Mouse (Mus musculus) liver (tissue): Measurements from ENCODE around the gene Cmpk1.

Source experiments
- DNase-seq: peaks from one replicate; pipeline ENCODE4 v3.0.0-alpha.2; 2020; ENCODE audit warnings: mixed read lengths

The Cmpk1 gene

GRCm38 (mm10) chr4:114942583-114942982 is 44.5 kb downstream of the Cmpk1 start:
- DNase-seq, result no peak

GRCm38 (mm10) chr4:114942112-114942511 is 44.9 kb downstream of the Cmpk1 start:
- DNase-seq, result no peak

- DNase-seq, result no peak
Observed at GRCm38 (mm10) chr4:114941311-114941710, 45.7 kb downstream of the Cmpk1 start.

- DNase-seq, result no peak
Observed at GRCm38 (mm10) chr4:114938248-114938647, 48.8 kb downstream of the Cmpk1 start.

- no peak for DNase-seq
Observed at GRCm38 (mm10) chr4:114937459-114938047, 49.5 kb downstream of the Cmpk1 start.

GRCm38 (mm10) chr4:114934188-114934587 is 52.9 kb downstream of the Cmpk1 start:
- no peak for DNase-seq

GRCm38 (mm10) chr4:114932747-114933146 is 54.3 kb downstream of the Cmpk1 start:
- no peak for DNase-seq

GRCm38 (mm10) chr4:114929155-114929554 is 57.9 kb downstream of the Cmpk1 start:
- DNase-seq, result no peak

- DNase-seq, result no peak
Observed at GRCm38 (mm10) chr4:114925917-114926312, 61.1 kb downstream of the Cmpk1 start, which contains the start of gene Foxe3. TSS of gene Foxe3 (minus strand) at chr4:114926013.

GRCm38 (mm10) chr4:114924971-114925916 is 61.8 kb downstream of the Cmpk1 start:
- peak; percentile 13 for DNase-seq

- peak; percentile 55 for DNase-seq
Observed at GRCm38 (mm10) chr4:114917091-114917490, 70.0 kb downstream of the Cmpk1 start.

- DNase-seq, result no peak
Observed at GRCm38 (mm10) chr4:114916056-114916455, 71.0 kb downstream of the Cmpk1 start.

GRCm38 (mm10) chr4:114913594-114913962 is 73.5 kb downstream of the Cmpk1 start:
- DNase-seq, result peak; percentile 55

- no peak for DNase-seq
Observed at GRCm38 (mm10) chr4:114912705-114913593, 74.1 kb downstream of the Cmpk1 start.

- peak; percentile 44 for DNase-seq
Observed at GRCm38 (mm10) chr4:114909602-114910484, 77.2 kb downstream of the Cmpk1 start.
